Mouse (Mus musculus) bone marrow, adult 2 months (tissue): ENCODE data around the gene Ttc16.

Experiments used
- CTCF ChIP-seq: fragments of 200-500 bp; IDR thresholded peaks from 2 replicates; pipeline ENCODE4 v1.5.1; 2011; ENCODE audit warnings: low read length, control low read depth; ENCODE audit not compliant: control insufficient read depth, insufficient read depth
- POLR2A ChIP-seq: fragments of 200-500 bp; IDR thresholded peaks from 2 replicates; pipeline ENCODE4 v1.6.1; 2011; ENCODE audit warnings: low read depth, mild to moderate bottlenecking, control low read depth, low read length, borderline replicate concordance; ENCODE audit not compliant: control insufficient read depth

DNA sequence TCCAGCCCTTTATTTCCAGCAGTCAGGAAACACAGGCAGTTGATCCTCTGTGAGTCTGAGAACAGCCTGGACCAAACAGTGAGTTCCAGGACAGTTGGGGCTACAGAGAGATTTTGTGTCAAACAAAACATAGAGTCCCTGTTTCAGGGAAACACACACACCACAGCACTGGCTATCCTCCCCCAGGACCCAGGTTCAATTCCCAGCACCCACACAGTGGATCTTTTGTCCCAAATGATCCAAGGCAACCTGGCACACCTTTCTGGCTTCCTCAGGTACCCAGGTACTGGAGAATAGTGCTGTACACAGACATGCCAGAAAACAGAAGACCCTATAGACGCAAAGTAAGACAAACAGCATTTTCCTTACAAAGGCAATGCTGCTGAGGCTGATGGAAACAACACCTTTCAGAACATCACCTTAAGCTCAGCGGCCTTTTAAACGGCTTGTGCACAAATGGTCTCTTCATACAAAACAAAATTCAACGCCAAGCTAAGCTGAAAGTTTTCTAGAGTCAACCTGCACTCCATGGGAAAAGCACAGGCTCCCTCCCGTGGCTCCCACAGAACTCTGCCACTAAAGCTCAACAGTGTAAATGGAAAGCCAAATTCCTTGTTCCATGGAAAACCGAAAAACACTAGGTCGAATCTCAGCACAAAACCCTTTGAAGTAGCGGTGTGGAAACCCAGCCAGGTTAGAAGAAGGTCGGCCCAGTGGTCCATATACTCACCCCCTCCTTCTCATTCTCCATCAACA is 64.0 kb downstream of the Ttc16 start:
- TF ChIP-seq POLR2A (no peak), CTCF (no peak)
